Mouse (Mus musculus): ENCODE results near the gene Yipf1.

DNA sequence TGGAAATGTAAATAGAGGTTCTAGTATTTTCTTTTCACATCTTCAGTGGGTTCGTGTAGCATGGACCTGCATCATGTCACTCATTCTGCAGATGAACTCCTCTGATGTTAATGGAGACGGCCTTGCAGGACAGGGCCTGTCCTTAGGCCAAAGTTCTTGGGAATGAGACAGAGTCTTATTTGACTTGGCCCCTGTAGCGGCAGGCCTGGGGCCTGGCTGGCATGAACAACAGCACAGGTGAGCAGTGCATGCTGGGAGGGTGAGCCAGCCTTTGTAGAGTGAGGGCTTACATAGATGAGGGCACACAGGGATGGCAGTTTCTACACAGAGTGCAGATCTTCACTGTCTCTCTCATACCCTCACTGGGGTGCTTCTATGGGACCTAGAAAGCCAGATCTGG lies 39.4 kb downstream of the Yipf1 start:
- TF ChIP-seq CTCF (IDR thresholded peaks at IDR 0.05; ENCODE audit: low read depth) = no peak
- no peak for TF ChIP-seq EP300 (IDR thresholded peaks at IDR 0.05; ENCODE audit: low read depth)
